Mouse (Mus musculus) forebrain, embryonic 11.5 days (tissue): ENCODE results near the gene Vmn1r184. TPM values are rescaled to one million over a fixed set of nuclear protein-coding genes. Genes with fewer than 3 reads are reported as not detected.
"Not testable (repeated sequence)": the region's sequence is repeated elsewhere in the genome, so short reads cannot be mapped to it uniquely, and the experiment has no call there.

Source experiments
- ATAC-seq: fragments of 200-750 bp; cut with Nextera tagmentation; replicated peaks from 2 replicates; pipeline ENCODE4 v1.8.0; 2017; ENCODE audit warnings: moderate TSS enrichment; ENCODE audit not compliant: low FRiP score
- DNase-seq: peaks from one replicate; pipeline ENCODE4 v3.0.0-alpha.2; 2017; ENCODE audit warnings: low spot score
- H3K27ac ChIP-seq: fragments of 300-500 bp; sonication (generic); 2 replicates; pipeline ENCODE4 v1.5.1; 2014; ENCODE audit warnings: low read depth, low read length
- H3K27me3 ChIP-seq: fragments of 300-500 bp; sonication (generic); 2 replicates; pipeline ENCODE4 v1.6.1; 2014; ENCODE audit warnings: mild to moderate bottlenecking, low read length, mixed read lengths; ENCODE audit not compliant: control insufficient read depth, insufficient read depth
- H3K36me3 ChIP-seq: fragments of 300-500 bp; sonication (generic); 2 replicates; pipeline ENCODE4 v1.6.1; 2014; ENCODE audit warnings: mild to moderate bottlenecking, low read length, moderate library complexity, mixed read lengths; ENCODE audit not compliant: control insufficient read depth, insufficient read depth
- H3K4me1 ChIP-seq: fragments of 300-500 bp; sonication (generic); replicated peaks from 2 replicates; pipeline ENCODE4 v1.6.1; 2014; ENCODE audit warnings: low read length, mixed read lengths; ENCODE audit not compliant: control insufficient read depth, insufficient read depth
- H3K4me2 ChIP-seq: fragments of 300-500 bp; sonication (generic); 2 replicates; pipeline ENCODE4 v1.6.1; 2014; ENCODE audit warnings: low read depth, mild to moderate bottlenecking, low read length, moderate library complexity, mixed read lengths; ENCODE audit not compliant: severe bottlenecking
- H3K4me3 ChIP-seq: fragments of 300-500 bp; sonication (generic); 2 replicates; pipeline ENCODE4 v1.5.1; 2014; ENCODE audit warnings: low read depth, low read length
- H3K9ac ChIP-seq: fragments of 300-500 bp; sonication (generic); 2 replicates; pipeline ENCODE4 v1.6.1; 2014; ENCODE audit warnings: low read length
- H3K9me3 ChIP-seq: fragments of 300-500 bp; sonication (generic); 2 replicates; pipeline ENCODE4 v1.6.1; 2016; ENCODE audit warnings: low read length, mixed read lengths; ENCODE audit not compliant: control insufficient read depth
- WGBS: fragments of 180-500 bp; shearing (Covaris S2); extraction: QIAGEN DNeasy Blood & Tissue Kit; methylation state at CpG from one replicate; pipeline ENCODE4 v1.1.7; 2014; 5-methylcytosine and 5-hydroxymethylcytosine counted together
- polyA plus RNA-seq: library from polyadenylated mRNA; unstranded; fragments of >200 nt; fragmentation: Nextera tagmentation; extraction: Ambion mirVana; gene quantifications from 2 replicates; pipeline ENCODE4 v1.2.1, GENCODE M21; 2014

Gene Vmn1r184
- polyA plus RNA-seq, result not detected in 2 replicates

DNA sequence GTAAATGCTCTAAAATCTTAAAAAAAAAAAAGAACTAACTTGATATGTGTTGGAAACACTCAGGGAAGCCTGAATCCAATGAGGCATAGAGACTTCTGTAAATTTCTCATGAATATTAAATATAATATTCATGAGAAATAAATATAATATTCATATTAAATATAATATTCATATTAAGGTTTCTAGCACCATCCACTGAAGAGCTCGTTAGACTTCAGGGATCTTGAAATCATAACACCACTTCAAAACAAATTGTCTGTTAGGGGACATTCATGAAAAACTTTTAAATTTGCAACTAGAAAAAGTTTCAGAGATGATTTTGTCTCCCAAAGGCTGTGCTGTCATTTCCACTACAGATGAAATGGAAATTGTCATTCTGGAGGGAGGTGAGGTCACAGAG is at the start of gene Vmn1r184:
Gene Vmn1r184 (plus strand): TSS at position 301 of the 400 bp plus-strand sequence.
- H3K4me3 ChIP-seq, DNase-seq, H3K4me1 ChIP-seq, H3K9ac ChIP-seq, H3K9me3 ChIP-seq, H3K27me3 ChIP-seq, ATAC-seq, H3K36me3 ChIP-seq, H3K27ac ChIP-seq, H3K4me2 ChIP-seq: not testable (repeated sequence)
- 75% methylated on average over 1 of the region's 1 CpGs for WGBS

- WGBS, result 82% methylated on average over 8 of the region's 8 CpGs
- not testable (repeated sequence) for H3K27me3 ChIP-seq, H3K27ac ChIP-seq, H3K4me1 ChIP-seq, H3K36me3 ChIP-seq, H3K4me3 ChIP-seq, H3K9ac ChIP-seq, H3K4me2 ChIP-seq, H3K9me3 ChIP-seq, DNase-seq, ATAC-seq
Observed at GRCm38 (mm10) chr7:26303429-26304166, 43.5 kb downstream of the Vmn1r184 start.

GRCm38 (mm10) chr7:26306926-26307325 is 46.8 kb downstream of the Vmn1r184 start, which contains the start of gene Cyp2a4:
Cyp2a4 (plus strand) TSS chr7:26307169.
- not testable (repeated sequence) for H3K27me3 ChIP-seq, H3K27ac ChIP-seq, H3K4me3 ChIP-seq, H3K9ac ChIP-seq, H3K9me3 ChIP-seq, H3K4me2 ChIP-seq, H3K4me1 ChIP-seq, H3K36me3 ChIP-seq, ATAC-seq, DNase-seq
- 69% methylated on average over 2 of the region's 2 CpGs for WGBS

DNA sequence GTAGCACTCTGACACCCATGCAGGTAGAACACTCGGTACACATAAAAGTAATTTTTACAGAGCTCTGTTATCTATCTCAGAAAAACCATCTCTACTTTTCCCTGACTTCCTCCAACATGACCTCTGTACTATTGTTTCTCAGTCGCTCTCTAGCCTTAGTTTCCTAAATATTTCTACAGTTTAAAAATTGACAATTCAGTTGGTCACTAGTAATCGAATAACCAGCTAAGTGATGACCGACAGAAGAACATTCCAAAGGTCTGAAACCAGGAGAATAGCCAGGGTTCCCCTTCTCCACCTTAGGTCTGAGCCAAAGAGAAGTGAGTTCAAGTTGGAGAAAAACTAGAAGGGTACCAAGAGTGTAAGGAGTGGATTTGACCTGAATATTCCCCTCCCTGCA is 51.7 kb downstream of the Vmn1r184 start:
- 83% methylated on average over 4 of the region's 4 CpGs for WGBS
- not testable (repeated sequence) for H3K4me3 ChIP-seq, DNase-seq, H3K27me3 ChIP-seq, H3K9ac ChIP-seq, H3K36me3 ChIP-seq, H3K4me1 ChIP-seq, H3K9me3 ChIP-seq, H3K27ac ChIP-seq, H3K4me2 ChIP-seq, ATAC-seq

- not testable (repeated sequence) for H3K27me3 ChIP-seq, H3K4me3 ChIP-seq, H3K36me3 ChIP-seq, H3K27ac ChIP-seq, H3K4me2 ChIP-seq, H3K9me3 ChIP-seq, ATAC-seq, H3K9ac ChIP-seq, DNase-seq, H3K4me1 ChIP-seq
- WGBS, result 86% methylated on average over 2 of the region's 2 CpGs
Observed at GRCm38 (mm10) chr7:26315194-26315593, 55.1 kb downstream of the Vmn1r184 start.

DNA sequence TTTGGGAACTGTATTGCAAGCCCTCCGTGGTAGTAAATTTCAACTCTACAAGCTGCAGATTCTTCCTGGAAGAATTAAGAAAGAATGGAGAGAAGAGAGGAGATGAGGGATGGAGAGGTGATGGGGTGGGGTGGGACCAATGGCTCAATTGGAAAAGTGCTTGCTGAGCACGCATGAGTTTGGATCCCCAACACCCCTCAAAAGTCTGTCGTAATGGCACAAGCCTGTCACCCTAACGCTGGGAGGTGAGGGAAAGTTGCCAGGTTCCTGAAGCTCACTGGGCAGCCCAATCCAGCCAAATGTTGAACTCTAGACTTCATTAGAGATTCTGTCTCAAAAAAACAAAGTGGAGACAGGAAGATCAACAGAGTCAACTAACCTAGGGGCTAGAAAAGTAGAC is 55.7 kb downstream of the Vmn1r184 start:
- not testable (repeated sequence) for H3K27me3 ChIP-seq, ATAC-seq, H3K9ac ChIP-seq, H3K36me3 ChIP-seq, H3K9me3 ChIP-seq, H3K4me3 ChIP-seq, DNase-seq, H3K4me2 ChIP-seq, H3K27ac ChIP-seq, H3K4me1 ChIP-seq
- 80% methylated on average over 4 of the region's 4 CpGs for WGBS

Other genes starting within 250 kb of the Vmn1r184 start
- gene Cyp2b13, start 198.8 kb upstream of the Vmn1r184 start, polyA plus RNA-seq, result not detected in 2 replicates
- gene Cyp2b9, start 86.9 kb upstream of the Vmn1r184 start, polyA plus RNA-seq, result not detected in 2 replicates
- not detected in 2 replicates for gene Cyp2a4, start 46.8 kb downstream of the Vmn1r184 start, polyA plus RNA-seq
- not detected in 2 replicates for gene Nlrp9c, start 143.4 kb downstream of the Vmn1r184 start, polyA plus RNA-seq
- not detected in 2 replicates for gene Nlrp4a, start 174.8 kb downstream of the Vmn1r184 start, polyA plus RNA-seq